Mouse (Mus musculus) c-Kit-negative CD71-positive TER-119-positive erythroid progenitor cells, embryonic 14.5 days (primary cell): ENCODE data around the gene Cmc2.

Experiments
- DNase-seq: peaks from one replicate; pipeline ENCODE4 v3.0.0-alpha.2; 2013; ENCODE audit warnings: low read depth, low spot score

Cmc2 gene

DNA sequence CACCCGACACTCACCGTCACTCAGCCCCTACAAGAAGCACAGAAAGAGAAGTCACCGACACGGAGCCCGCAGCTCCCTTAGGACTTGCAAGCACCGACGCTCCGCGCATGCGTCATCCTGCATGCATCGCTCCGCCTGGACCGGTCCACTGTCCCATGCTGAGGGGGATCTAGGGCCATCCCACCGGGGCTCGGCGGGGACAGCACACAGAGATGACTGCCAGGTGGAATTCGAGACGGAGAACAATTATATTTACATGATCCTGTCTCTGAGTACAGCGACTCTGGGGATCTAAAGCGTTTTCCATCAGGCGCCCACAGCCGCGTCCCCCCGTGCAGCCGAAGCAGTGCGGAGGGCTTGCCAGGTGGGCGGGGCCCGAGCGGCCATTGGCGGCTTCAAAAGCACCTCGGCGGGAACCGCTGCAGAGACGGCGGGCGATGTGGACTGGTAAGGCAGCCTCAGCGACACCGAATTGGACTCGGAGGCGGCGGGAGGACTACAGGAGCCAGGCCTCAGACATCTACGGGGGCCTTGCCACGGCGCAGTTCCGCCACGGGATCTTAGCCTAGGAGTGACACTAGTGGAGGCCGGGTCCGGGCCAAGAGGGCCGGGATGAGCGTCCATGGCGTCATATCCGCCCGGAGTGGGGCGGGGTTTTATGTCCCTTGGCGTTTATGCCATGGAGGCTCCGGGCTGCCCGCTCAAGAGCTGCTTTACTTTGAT lies at the start of gene Cmc2, which contains the start of gene Cenpn:
Gene Cmc2, minus strand, starts transcription at position 119 of the 723 bp plus-strand sequence.
Gene Cenpn, plus strand, starts transcription at position 394 of the 723 bp plus-strand sequence.
- DNase-seq = peak; percentile 95

DNA sequence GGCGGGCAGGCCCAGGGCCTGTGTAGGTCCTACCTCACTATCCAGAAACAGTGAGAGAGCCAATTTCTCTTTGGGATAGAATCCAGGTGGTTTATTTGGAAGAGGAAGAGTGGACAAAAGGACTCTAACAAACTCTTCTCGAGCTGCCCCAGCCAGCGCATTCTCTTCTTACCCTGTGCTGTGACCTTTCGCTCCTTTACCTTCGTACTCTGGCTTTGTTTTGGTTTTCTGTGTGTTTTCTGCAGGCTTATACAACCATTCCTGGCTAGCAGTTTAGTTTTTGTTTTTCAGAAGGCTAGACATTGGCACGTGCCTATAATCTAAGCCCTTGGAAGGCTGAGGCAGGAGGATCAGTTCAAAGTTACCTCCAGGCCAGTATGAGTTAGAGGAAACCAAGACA lies 48.3 kb upstream of the Cmc2 start:
- no peak for DNase-seq

DNA sequence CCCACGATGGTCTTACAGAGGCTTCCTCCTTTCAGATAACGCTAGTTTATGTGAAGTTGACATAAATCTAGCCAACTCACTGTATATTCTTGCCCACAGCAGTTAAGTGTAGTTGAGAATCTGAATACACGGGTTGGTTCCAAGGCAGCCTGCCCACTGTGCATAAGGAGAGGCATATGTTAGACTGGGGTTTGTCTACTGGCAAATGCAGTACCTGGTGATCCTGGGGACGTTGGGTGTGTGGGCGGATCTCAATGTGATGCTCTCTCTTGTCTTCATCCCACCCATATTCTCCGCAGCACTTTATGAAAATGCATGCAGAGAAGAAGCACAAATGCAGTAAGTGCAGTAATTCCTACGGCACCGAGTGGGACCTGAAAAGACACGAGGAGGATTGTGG lies 33.2 kb upstream of the Cmc2 start:
- no peak for DNase-seq

DNA sequence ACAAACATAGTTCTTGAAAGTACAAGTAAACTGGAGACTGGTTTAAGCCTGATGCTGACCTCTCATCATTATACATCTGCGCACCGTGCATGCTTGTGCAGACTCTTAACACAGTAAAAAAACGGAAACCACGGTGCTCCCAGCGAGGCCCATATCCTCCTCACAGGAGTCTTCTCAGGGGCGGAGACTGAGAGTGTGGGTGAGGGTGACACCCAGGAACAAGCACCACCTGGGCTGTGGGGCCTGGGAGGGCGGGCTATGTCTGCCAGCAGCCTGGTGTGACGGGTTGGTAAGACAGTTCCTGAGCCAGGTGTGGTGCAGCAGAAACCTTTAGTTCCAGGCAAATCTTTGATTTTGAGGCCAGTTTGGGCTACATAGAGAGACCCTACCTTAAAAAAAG lies 31.2 kb upstream of the Cmc2 start:
- no peak for DNase-seq

DNA sequence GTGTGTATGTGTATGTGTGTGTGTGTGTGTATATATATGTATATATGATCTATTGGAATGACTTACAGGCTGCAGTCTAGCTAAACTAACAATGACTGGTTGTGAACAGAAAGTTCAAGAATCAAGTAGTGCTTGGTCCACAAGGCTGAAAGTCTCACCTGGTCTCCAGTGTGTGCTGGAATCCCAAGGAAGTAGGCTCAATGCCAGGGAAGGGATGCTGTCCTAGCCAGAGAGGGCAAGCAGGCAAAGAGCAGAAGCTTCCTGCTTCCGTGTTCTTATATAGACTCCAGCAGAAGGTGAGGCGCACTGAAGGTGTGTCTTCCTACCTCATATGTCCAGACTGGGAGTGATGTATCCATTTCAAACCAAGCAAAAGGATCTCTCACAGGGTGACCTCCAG lies 30.5 kb upstream of the Cmc2 start:
- DNase-seq = no peak

DNA sequence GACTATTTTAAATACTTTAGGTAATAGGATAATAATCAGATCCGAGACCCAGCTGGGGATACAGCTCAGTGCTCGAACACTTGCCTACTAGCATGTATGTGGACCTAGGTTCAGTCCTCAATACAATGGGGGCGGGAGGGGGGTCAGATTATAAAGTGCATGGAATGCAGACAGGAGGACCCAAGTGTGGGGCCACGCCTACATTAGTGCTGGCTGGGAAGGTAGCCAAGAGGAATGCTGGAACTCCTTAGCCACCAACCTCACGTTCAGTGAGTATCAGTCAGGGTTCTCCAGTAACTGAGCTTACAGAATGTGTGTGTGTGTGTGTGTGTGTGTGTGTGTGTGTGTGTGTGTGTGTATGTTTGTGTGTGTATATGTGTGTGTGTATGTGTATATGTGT lies 30.1 kb upstream of the Cmc2 start:
- DNase-seq = no peak

DNA sequence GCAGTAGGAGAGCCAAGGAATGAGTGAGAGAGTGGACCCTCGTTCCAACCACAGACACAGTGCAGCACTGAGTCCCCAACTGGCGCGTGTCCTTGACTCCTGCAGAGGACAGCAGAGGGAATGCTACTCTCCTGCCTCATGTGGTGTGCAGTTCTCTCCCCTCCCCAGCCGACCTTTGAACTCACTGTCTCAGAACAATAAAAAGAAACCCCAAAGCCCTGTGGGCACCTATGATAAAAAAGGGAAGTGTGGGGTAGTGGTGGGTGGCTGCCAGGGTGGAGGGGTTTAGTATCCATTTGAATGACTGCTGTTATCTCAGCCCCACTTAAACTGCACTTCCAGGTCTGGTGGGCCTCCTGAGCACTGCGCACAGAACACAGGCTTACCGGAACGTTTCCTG lies 26.3 kb upstream of the Cmc2 start:
- no peak for DNase-seq

DNA sequence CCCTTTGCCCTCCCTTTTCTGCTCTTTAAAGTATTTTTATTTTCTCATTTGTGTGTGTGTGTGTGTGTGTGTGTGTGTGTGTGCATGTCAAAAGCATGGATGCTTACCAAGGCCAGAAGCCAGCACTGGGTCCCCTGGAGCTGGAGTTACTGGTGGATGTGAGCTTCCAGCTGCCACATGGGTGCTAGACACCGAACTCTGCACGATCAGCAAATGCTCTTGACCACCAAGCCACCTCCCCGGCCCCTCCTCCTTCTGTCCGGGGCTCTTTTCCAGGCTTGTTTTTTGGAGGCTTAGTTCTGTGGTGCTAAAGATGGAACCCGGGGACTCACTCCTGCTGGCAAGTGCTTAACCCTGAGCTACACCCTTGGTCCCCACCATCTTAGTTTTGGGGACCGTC lies 25.6 kb upstream of the Cmc2 start:
- no peak for DNase-seq

DNA sequence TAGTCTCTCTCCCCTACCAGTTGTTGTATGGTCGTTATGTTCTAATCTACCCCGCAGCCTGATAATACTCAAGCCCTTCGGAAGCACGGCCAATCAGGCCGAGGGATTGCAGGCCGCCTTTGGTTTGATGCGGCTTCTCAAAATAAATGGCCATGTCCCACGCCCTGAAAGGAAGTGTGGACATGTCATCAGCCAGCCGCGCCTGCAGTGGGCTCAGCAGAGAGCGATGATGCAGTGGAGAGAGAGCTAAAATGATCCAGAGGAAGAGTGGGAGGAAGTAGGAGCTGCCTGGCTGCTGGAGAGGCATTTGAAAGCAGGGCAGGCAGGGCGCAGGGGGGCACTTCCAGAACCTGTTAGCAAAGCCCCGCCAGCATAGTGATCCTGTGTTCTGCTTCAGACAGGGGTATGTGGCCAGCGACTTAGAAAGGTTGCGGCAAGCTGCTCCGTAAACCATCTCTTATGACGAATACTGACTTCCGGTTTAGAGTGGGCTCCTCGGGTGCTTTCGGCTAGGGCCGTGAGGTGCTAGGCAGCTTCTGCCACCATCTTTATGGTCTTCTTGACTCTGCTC lies 25.1 kb upstream of the Cmc2 start:
- DNase-seq = no peak

DNA sequence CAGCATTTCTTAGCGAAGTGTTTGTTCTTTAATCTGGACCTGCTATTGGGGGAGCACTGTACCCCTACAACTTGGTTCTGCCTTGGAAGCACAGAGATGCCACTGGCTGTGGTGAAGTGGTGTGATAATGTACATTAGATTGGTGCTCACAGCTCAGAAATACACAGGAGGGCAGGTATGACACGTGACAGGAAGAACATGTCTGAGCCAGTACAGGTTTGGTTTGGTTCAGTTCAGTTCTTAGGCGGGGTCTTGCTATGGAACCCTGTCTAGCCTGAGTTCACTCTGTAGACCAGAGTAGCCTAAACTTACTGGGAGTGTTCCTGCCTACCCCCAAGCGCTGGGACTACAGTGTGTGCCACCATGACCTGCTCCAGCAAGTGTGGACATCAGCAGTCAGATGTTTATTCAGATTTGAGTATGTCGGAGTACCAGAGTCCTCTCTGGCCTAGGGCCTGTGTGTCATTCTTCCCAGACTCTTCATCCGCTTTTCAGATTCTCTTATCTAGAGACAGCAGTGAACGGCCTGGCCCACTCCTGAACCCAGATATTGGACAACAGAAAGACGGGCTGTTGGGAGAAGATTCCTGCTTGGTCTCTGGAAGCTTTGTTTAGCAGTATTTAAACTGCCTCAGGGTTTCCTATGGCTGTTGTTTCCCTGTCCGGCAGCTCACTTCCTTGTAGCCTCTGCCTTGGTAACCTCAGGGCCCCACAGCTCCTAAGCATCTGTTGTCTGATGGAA lies 24.1 kb upstream of the Cmc2 start:
- DNase-seq = no peak

DNA sequence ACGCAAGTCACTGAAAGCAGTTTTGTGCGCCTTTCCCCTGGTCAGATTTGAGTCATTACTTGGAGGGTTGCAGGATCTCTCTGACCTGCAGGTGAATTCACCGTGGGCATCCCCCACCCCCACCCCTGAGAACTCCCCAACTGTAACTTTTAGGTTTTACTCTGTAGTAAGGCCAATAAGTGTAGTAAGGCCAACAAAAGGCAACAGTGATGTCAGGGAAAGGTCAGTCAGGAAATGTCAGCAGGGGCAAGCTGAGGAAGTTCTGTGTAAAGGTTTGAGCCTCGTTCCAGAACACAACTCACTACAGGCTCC lies 23.1 kb upstream of the Cmc2 start:
- no peak for DNase-seq

DNA sequence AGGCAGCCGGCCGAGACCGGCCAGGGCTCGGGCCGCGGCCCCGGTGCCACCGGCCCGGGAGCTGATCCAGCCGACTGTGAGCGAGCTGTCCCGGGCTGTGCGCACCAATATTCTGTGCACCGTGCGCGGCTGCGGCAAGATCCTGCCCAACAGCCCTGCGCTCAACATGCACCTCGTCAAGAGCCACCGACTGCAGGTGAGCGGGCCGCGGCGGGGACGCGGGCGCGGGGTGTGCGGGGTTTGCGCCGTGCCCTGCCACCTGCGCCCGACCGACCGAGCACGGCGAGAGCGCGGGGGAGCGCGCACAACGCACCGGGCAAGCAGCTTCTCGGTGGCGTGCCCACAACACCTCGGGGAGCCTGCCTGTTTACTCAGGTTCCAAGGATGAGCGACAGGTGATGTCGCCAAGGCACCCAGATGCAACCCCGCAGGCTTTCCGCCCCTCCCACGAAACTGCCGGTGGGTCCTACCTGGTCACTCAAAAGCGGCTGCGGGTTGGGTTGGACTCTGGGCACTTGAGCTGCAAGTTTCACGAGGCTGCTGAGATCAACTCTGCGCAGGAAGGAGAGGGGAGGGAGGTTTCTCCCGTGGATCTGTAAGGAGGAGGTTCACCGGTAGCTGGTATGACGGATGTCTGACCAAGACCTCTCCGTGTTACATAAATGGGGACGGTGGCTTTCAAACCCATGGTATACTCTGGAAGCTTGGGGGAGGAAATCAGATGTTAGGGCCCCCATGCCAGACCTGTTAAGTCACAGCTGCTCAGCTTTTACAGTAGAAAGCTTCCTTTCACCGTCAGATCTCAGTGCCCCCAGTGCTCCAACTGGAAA lies 22.5 kb upstream of the Cmc2 start:
- DNase-seq = no peak

DNA sequence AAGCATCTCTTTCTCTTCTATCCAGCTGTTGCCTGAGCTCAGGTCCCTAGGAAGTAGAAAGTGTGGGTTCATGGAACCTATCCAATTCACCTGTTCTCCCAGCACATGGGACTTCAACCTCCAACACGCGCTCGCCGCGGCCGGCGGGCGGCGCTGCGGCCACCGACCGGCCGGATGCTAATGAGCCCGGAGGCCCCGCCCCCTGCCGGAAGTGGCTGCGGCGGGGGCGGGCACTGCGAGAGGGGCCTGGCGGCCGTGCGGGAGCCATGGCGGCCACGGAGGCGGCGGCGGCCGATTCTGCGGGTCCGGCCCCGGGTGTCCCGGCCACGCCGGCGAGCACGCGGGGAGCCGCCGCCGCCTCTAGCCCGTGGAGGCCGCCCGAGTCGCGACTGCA lies 21.9 kb upstream of the Cmc2 start, which contains the start of gene Atmin:
Gene Atmin, plus strand, starts transcription at position 233 of the 394 bp plus-strand sequence.
- peak; percentile 83 for DNase-seq

DNA sequence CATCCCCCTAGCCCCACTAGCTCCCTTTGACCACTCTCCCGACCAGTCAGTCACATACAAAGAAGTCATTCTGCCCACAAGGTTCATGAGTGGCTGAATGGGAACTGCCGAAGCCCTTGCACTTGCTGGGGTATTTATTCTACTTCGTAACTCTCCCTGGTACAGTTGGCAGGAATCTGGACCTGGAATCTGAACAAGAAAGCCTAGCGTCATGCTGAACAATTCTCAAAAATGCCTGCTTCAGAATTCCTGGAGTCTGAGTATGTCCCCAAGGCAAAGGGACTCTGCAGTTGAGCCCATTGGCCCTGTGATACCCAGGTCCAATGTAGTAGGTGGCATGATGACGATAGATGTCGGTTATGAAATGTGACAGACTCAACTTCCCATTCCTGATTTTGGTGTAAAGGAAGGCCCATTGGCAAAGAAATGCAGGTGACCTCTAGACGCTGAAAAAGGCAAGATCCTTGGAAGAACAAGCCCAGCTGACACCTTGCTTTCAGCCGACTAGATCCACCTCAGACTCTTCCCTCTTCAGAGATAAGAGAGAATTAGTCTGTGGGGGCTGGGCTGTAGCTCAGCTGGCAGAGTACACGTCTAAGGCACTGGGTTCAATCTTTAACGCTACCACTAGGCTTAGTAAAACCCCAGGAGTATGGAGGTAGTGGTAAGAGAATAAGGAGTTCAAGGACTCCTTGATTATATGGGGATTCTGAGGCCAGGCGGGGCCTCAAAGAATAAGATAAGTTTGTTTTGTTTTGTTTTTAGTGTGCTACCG lies 21.2 kb upstream of the Cmc2 start:
- no peak for DNase-seq

DNA sequence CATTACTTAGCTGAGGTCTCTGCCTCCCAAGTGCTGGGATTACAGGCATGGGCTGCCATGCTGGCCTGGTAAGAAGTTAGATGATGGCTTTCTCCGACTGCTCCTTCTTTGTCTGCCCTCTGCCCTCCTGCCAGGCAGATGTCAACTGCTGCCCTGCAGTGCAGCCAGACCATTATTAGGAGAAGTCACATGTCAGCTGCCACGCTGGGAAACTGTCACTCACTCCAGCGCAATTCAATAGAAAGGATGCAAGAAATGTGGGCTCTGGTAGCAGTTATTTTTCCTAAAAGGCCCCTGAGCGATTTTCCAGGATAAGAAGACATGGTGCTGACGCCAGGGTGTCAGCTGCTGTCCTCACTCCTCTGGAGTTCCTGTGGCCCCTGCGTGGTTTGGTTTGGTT lies 14.3 kb upstream of the Cmc2 start:
- DNase-seq = no peak

DNA sequence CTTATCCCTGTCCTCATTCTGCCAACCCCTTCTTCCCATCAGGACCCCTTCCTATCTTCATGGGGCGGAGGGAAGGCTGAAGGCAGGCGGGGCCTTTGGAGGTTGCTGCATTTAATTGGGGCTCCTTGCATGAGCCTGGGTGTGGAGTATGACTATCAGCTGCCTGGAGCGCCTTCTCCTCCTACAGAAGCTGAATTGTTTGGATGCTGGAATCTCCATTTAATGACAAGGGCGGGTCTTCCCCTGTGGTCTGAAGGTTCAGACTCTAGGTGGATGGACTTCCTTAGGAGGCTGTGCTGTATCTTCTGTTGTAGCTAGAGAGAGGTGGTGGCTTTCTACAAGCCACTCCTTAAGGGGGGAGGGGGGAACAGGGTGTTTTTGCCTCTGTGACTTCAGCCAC lies 13.7 kb upstream of the Cmc2 start:
- no peak for DNase-seq

DNA sequence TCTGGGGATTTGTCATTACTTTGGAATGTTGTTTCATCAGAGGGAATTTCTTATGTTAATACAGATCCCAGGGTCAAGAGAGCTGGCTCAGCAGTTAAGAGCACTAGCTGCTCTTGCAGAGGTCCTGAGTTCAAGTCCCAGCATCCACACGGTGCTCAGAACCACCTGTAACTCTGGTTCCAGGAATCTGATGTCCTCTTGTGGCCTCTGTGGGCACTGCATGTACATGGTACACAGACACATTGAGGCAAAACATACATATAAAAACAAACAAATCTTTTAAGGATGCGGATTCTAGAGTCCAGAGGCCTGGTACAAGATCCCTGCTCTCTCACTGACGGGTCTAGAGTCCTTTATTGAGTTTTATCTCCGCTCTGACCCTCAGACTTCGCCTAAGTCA lies 7.3 kb upstream of the Cmc2 start:
- DNase-seq = no peak

DNA sequence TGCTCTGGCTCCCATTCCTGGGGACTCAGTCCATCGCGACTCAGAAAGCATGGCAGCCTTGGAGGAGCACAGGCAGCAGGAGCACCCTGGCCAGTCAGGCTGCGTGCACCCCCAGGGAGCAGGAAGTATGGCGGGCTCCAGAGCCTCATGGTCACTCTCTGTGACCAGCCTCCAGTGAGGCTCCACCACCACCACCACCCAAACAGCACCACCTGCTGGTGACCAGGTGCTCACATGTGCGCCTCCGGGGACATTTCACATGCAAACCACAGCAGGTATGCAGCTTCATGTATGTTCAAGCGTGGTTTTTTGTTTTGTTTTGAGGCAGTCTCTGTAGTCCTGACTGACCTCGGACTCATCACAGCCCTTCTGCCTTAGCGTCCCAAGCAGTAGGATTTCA lies 6.6 kb upstream of the Cmc2 start:
- no peak for DNase-seq

DNA sequence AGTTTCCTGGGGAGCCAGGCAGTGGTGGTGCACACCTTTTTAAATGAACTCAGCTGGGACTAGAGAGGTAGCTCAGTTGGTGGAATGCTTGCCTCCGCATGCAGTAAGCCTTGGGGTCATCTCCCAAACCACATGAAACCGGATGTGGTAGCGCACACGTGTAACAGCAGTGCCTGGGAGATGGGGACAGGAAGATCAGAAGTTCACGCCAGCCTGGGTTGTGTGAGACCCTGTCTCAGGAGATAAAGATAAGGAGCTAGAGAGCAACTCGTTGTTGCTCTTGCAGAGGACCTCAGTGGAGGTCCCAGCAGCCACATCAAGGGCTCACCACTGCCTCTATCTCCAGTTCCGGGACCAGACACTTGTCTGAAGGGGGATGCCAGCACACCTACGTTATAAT lies 2.3 kb upstream of the Cmc2 start:
- DNase-seq = no peak

DNA sequence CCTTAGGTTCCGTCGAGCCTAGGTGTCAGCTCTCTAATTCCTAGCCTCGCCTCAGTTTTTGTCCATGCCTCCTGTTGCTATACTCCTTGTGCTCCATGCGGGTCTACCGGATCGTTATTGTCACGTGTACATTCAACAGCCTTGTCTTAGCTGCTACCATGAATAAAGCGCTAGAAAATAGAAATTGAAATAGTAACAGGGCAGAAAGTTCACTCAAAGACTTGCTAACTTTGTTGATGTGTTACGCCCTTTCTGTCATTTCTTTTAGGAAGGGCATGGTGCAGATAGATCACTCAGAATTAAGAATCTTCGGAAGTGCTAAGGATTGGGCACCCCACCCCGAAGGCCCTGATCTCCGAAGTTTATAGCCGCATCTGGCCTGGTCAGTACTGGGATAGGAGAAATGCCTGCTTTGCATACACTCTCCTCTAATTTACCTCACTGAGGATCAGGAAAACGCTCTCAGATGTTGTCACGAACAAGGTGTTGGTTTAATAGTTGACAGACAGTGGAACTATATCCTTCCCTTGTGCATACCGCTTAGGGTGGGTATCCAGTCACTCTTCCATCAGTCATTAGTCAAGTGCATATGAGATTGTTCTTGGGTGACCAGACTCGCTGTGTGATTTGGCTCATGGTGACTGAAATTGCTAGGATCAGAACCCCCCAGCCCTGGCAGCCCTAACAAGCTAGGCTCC lies 954 bp upstream of the Cmc2 start:
- DNase-seq = no peak

DNA sequence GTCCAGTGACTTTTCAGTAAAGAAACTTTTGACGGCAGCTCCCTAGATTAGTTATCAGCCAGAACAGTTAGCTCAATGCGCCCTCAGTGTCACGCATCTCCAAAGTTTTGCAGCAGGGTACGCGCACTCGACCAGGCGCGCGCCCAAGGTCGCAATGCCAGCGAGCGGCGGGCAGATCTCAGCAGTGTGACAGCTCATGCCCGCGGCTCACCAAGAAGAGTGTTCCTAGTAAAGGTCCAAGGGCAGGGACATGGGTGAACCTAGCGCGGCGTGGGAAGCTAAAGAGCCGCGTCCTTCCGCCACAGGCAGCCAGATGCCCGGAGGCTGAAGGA lies 284 bp downstream of the Cmc2 start:
- DNase-seq = no peak
